Mouse (Mus musculus) hindbrain, embryonic 16.5 days (tissue): ENCODE results near the gene Gm11627. TPM values are rescaled to one million over a fixed set of nuclear protein-coding genes. Genes with fewer than 3 reads are reported as not detected.
"Not testable (repeated sequence)": the region's sequence is repeated elsewhere in the genome, so short reads cannot be mapped to it uniquely, and the experiment has no call there.

Experiments
- ATAC-seq: fragments of 200-750 bp; cut with Nextera tagmentation; 2 replicates; pipeline ENCODE4 v1.8.0; 2017; ENCODE audit warnings: moderate TSS enrichment, moderate library complexity
- H3K27ac ChIP-seq: fragments of 300-500 bp; sonication (generic); 2 replicates; pipeline ENCODE4 v1.5.1; 2014; ENCODE audit warnings: low read depth, mild to moderate bottlenecking, control low read depth, low read length, moderate library complexity
- H3K27me3 ChIP-seq: fragments of 300-500 bp; sonication (generic); replicated peaks from 2 replicates; pipeline ENCODE4 v1.6.1; 2014; ENCODE audit warnings: low read length; ENCODE audit not compliant: control insufficient read depth, insufficient read depth
- H3K36me3 ChIP-seq: fragments of 300-500 bp; sonication (generic); 2 replicates; pipeline ENCODE4 v1.6.1; 2014; ENCODE audit warnings: mild to moderate bottlenecking, low read length, moderate library complexity, mixed read lengths; ENCODE audit not compliant: control insufficient read depth, insufficient read depth
- H3K4me1 ChIP-seq: fragments of 300-500 bp; sonication (generic); 2 replicates; pipeline ENCODE4 v1.6.1; 2014; ENCODE audit warnings: low read depth, low read length; ENCODE audit not compliant: control insufficient read depth, insufficient read depth
- H3K4me2 ChIP-seq: fragments of 300-500 bp; sonication (generic); 2 replicates; pipeline ENCODE4 v1.6.1; 2014; ENCODE audit warnings: mild to moderate bottlenecking, low read length, control low read depth, moderate library complexity
- H3K4me3 ChIP-seq: fragments of 300-500 bp; sonication (generic); 2 replicates; pipeline ENCODE4 v1.5.1; 2014; ENCODE audit warnings: mild to moderate bottlenecking, low read length, control low read depth, moderate library complexity
- H3K9ac ChIP-seq: fragments of 300-500 bp; sonication (generic); 2 replicates; pipeline ENCODE4 v1.6.1; 2014; ENCODE audit warnings: low read depth, mild to moderate bottlenecking, control low read depth, low read length, moderate library complexity
- H3K9me3 ChIP-seq: fragments of 300-500 bp; sonication (generic); 2 replicates; pipeline ENCODE4 v1.6.1; 2014; ENCODE audit warnings: mild to moderate bottlenecking, low read length, moderate library complexity; ENCODE audit not compliant: control insufficient read depth
- WGBS: fragments of 180-500 bp; shearing (Covaris S2); extraction: QIAGEN DNeasy Blood & Tissue Kit; methylation state at CpG from one replicate; pipeline ENCODE4 v1.1.7; 2014; 5-methylcytosine and 5-hydroxymethylcytosine counted together
- polyA plus RNA-seq: library from polyadenylated mRNA; unstranded; fragments of >200 nt; fragmentation: Nextera tagmentation; extraction: Ambion mirVana; gene quantifications from 2 replicates; pipeline ENCODE4 v1.2.1, GENCODE M21; 2015

Gene Gm11627
- polyA plus RNA-seq, 1 experiment from 2014 or later, result 4.1 TPM

- no peak overlapping the region for H3K9ac ChIP-seq
- ATAC-seq, result no peak
- no peaks in the 10 kb centered on the region for H3K9me3 ChIP-seq
- H3K27ac ChIP-seq, result no peak overlapping the region
- 30% methylated on average over 4 of the region's 4 CpGs for WGBS
- H3K4me3 ChIP-seq, result no peak overlapping the region
- peaks cover 2% of the 10 kb centered on the region for H3K27me3 ChIP-seq
- H3K36me3 ChIP-seq, result no peaks in the 10 kb centered on the region
- peaks cover 9% of the 10 kb centered on the region for H3K4me1 ChIP-seq
- no peak overlapping the region for H3K4me2 ChIP-seq
Measured at GRCm38 (mm10) chr11:102610260-102610659, 31.0 kb upstream of the Gm11627 start.

DNA sequence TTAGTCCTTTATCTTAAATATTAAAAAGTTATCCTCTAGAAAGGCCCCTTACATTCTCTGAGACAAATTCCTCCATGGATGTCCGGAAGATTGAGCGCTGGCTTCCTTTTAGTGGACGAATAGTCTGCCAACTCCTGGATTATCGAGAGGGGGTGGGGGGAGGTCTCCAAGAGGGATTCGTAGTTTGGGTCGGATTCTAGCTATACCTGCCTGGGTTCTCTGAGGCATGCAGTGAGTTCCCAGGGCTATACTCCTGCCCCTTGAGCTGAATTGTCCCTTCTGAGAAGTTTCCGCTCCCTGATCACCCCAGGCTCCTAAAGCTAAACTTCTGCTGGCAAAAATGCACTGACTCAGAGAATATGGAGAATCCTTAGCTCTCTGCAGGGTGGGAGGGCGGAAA lies 30.2 kb upstream of the Gm11627 start:
- no peak overlapping the region for H3K4me3 ChIP-seq
- WGBS, result 60% methylated on average over 8 of the region's 8 CpGs
- H3K27ac ChIP-seq, result no peak overlapping the region
- no peaks in the 10 kb centered on the region for H3K36me3 ChIP-seq
- H3K27me3 ChIP-seq, result peaks cover 7% of the 10 kb centered on the region
- no peak overlapping the region for H3K4me2 ChIP-seq
- no peaks in the 10 kb centered on the region for H3K9me3 ChIP-seq
- H3K9ac ChIP-seq, result no peak overlapping the region
- H3K4me1 ChIP-seq, result peaks cover 16% of the 10 kb centered on the region
- ATAC-seq, result no peak

DNA sequence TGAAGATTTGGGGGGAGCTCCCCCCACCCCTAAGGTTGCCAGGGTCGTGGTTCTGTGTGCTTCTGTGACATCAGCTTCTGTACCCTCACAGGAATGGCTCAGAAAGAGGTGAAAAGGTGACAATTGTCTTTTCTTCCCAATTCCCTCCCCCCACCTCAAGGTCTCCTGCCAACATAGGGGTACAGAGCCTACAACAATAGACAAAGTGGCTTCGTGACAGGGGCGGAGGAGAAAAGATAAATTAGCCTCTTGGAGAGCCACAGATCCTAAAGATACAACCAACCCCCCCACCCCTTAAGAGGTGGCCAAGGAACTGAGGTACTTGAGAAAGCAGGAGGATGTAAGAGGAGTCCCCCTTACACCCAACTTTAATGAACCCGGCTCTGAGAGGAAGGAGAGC lies 29.4 kb upstream of the Gm11627 start:
- no peak for ATAC-seq
- 28% methylated on average over 4 of the region's 4 CpGs for WGBS
- Histone ChIP-seq H3K9me3 (no peaks in the 10 kb centered on the region), H3K27ac (no peak overlapping the region), H3K36me3 (no peaks in the 10 kb centered on the region), H3K9ac (no peak overlapping the region), H3K4me1 (peaks cover 16% of the 10 kb centered on the region), H3K27me3 (peaks cover 7% of the 10 kb centered on the region), H3K4me3 (no peak overlapping the region), H3K4me2 (peak overlapping the region; percentile 89; the same call in 1 of the 2 replicates)

- Histone ChIP-seq H3K4me2 (peak overlapping the region; percentile 89), H3K9ac (no peak overlapping the region), H3K36me3 (no peaks in the 10 kb centered on the region), H3K4me3 (peak overlapping the region; percentile 74), H3K9me3 (no peaks in the 10 kb centered on the region), H3K27me3 (peaks cover 8% of the 10 kb centered on the region), H3K27ac (no peak overlapping the region), H3K4me1 (peaks cover 18% of the 10 kb centered on the region)
- 20% methylated on average over 10 of the region's 10 CpGs for WGBS
- no peak for ATAC-seq
Measured at GRCm38 (mm10) chr11:102607686-102608548, 28.7 kb upstream of the Gm11627 start.

DNA sequence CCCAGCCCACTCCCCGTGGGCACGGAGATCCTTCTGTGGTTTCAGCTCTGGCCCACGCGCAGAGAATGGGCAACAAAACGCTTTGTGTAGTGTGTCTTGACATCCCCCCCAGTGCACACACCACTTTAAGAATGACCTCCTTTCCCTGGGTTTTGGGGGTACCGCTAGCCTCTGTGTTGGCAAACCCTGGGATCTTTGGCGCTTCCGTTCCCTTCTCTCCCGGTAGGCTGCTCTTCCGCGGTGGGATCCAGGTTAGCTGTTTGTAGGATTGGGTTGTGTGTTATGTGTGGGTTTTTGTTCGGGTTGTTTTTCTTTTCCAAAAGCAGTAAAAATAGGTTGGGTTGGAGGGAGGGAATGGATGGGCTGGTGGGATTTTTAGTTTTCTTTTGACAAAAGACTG lies 27.9 kb upstream of the Gm11627 start:
- not testable (repeated sequence) for H3K9me3 ChIP-seq, H3K27ac ChIP-seq, H3K27me3 ChIP-seq, ATAC-seq, H3K36me3 ChIP-seq
- 2% methylated on average over 12 of the region's 12 CpGs for WGBS
- peaks cover 19% of the 10 kb centered on the region for H3K4me1 ChIP-seq
- H3K4me3 ChIP-seq, result peak overlapping the region; percentile 74
- H3K9ac ChIP-seq, result peak overlapping the region; percentile 54
- peak overlapping the region; percentile 89 for H3K4me2 ChIP-seq

DNA sequence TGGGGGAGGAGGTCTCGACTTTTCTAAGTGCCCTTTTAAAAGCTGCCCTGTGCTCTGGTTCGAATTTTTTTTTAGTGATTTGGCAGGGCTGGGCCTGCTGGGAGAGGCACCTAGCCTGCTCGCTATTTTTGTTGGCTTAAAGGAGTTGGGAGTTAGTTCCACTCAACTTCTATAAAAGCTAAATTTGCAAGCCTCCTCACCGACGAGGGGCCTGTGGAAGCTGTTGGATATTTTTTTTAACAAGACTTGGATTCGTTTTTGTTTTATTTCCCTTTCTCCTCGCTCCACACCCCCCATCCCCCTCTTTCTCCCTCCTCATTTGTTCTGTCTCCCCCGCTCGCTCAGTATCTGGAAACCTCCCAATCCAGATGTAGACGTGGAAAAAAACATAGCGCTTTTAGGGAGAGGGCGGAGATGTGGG lies 27.5 kb upstream of the Gm11627 start:
- 3% methylated on average over 12 of the region's 12 CpGs for WGBS
- Histone ChIP-seq H3K27ac (no peak overlapping the region), H3K9ac (peak overlapping the region; percentile 54), H3K9me3 (no peaks in the 10 kb centered on the region), H3K4me3 (peak overlapping the region; percentile 74), H3K4me1 (peaks cover 19% of the 10 kb centered on the region), H3K4me2 (peak overlapping the region; percentile 89), H3K27me3 (peaks cover 8% of the 10 kb centered on the region), H3K36me3 (no peaks in the 10 kb centered on the region)
- ATAC-seq, result no peak

GRCm38 (mm10) chr11:102605553-102606416 lies 26.5 kb upstream of the Gm11627 start:
- WGBS, result 1% methylated on average over 62 of the region's 62 CpGs
- Histone ChIP-seq H3K4me2 (peak overlapping the region; percentile 89), H3K9ac (peak overlapping the region; percentile 75), H3K9me3 (no peaks in the 10 kb centered on the region), H3K27me3 (peaks cover 8% of the 10 kb centered on the region), H3K4me3 (peak overlapping the region; percentile 74), H3K36me3 (no peaks in the 10 kb centered on the region), H3K27ac (peak overlapping the region; percentile 89; the same call in 1 of the 2 replicates), H3K4me1 (peaks cover 19% of the 10 kb centered on the region)
- ATAC-seq, result no peak

- peak; percentile 38 for ATAC-seq
- WGBS, result under 1% methylated on average over 67 of the region's 74 CpGs
Measured at GRCm38 (mm10) chr11:102604777-102605552, 25.7 kb upstream of the Gm11627 start.

More at GRCm38 (mm10) chr11:102604777-102605552, 25.7 kb upstream of the Gm11627 start:
- peaks cover 8% of the 10 kb centered on the region for H3K27me3 ChIP-seq
- H3K4me2 ChIP-seq, result peak overlapping the region; percentile 89
- H3K4me1 ChIP-seq, result peaks cover 19% of the 10 kb centered on the region
- peak overlapping the region; percentile 74 for H3K4me3 ChIP-seq
- peak overlapping the region; percentile 75 for H3K9ac ChIP-seq
- H3K27ac ChIP-seq, result peak overlapping the region; percentile 89
- H3K36me3 ChIP-seq, result no peaks in the 10 kb centered on the region
- H3K9me3 ChIP-seq, result no peaks in the 10 kb centered on the region
